Mouse (Mus musculus) hindlimb bud, embryonic 11.5 days (tissue): ENCODE results near the gene Tlnrd1.
"Not testable (repeated sequence)": the region's sequence is repeated elsewhere in the genome, so short reads cannot be mapped to it uniquely, and the experiment has no call there.

Experiments used
- DNase-seq: peaks from one replicate; pipeline ENCODE4 v3.0.0-alpha.2; 2012; ENCODE audit warnings: low read depth, low spot score; ENCODE audit errors: extremely low spot score

Gene Tlnrd1

DNA sequence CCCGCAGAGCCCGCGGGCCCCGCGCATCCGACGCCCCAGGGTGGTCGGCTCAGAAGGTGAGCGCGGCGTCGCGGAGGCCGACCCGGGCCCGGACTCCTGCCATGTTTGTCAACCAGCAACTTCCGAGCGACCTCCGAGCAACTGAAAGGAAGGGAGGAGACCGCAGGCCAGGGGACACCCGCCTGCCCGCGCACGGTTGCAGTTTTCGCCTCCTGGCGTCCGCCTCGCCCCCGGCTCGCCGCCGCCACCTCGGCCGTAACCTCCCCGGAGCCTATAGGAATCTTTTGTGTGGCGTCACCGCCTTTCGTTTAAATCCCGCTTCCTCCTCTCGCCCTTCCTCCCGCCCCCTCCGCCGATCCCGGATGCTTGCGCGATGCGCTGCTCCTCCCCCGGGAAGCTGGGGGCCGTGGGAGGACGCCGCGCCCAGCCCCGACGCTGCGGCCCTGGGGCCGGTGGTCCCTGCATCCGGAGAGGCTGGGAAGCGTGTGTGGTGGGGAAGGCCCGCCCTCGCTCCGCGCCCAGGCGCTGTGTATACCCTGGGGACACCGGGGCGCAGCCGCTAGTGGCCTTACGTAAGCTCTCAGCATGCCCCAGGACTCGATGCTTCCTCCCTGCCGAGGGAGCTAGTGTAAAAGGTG, at the start of gene Tlnrd1, which contains the start of gene Mesd:
Tlnrd1 (minus strand) TSS at position 285 of the 638 bp plus-strand sequence.
Mesd (plus strand) TSS at position 446 of the 638 bp plus-strand sequence.
- DNase-seq = peak; percentile 53

DNA sequence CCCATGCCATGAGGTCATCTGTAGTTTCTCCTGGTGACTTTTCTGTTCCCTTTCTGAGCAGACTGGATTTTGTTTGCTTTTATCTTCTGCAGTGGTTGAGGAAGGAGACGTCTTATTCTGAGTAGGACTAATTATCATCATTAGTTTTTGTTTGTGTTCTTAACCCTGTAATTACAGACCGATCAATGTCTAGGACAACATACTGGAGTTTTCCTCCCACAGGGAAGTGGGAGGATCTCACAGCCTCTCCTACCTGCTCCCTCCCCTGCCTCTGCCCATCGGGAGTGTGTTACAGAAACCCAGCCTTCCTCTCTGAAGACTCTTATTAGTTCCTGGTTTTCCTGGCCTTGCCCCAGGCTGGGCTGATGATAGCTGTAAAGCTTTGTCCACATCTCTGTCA, 37.5 kb upstream of the Tlnrd1 start:
- DNase-seq = no peak

DNA sequence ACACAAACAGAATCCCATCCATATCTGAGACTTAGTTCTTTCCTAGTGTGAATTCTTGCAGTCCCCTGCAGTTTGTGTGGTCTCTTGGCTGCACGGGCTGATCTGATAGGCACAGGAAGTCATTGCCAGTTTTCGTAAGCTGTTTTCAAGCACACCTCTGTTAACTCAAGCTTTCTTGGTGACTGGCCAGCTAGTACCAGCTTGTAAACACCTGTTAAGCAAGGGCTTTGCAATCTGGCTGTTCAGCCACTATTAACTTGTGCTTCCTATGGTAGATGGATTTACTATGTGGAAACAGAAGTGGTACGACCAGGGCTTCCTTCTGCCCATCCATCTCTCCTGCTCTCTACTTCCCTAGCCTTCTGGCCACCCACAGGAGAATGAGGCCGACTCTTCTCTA, 36.1 kb upstream of the Tlnrd1 start:
- DNase-seq = no peak

DNA sequence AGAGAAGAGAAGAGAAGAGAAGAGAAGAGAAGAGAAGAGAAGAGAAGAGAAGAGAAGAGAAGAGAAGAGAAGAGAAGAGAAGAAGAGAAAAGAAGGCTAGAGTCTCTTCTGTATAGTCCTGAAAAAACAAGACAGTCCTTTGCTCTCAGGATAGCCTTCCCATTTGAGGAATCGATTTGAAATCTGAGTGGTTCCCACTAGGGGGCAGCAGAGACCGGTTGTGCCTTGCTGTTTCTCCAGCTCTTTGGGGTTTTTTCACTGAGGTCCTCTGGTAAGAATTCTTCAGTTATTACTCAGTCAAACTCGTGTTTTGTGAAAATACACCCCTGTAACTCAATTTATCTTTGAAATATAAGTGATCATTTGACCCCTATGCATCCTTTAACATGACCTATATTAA, 30.5 kb upstream of the Tlnrd1 start:
- peak; percentile 71 for DNase-seq

DNA sequence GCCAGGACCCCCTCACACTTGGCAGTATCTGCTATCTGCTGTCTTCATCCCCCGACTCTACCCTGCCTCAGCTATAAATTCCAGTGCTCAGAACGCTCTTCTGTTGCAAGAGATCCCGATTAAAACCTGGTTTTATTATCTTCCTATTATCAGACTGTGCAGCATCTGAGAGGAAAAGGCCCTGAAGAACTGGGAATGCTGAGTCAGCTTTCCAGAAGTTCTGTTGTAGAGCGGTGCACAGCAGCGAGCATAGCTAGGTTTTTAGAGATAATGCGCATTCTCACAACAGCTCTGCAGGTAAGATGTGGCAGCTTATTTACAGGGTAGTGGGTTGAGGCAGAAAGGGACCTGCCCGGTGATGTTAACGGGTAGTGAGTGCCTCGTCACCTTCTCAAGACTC, 29.9 kb upstream of the Tlnrd1 start:
- DNase-seq = no peak

DNA sequence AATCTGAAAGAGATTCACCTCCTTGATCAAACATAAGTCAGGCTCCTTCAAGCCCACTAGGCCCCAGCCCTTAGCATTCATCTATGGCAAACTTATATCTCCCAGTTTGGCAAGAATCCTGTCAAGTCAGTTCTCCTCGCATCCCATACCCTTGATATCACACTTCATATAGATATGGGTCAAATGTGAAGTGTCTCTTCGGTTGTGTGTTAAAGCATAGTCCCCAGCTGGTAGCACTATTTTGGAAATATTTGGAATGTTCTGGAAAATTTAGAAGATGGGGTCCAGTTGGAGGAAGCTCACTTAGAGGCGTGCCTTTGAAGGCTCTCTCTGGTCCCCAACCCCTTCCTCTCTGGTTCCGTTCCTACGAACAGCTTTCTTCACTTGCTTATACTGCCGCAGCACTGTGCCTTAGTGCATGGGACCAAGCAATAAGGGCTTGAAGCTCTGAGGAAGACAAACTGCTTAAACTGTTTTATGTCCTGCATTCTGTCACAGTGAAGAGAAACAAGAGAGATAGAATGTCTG, 29.4 kb upstream of the Tlnrd1 start:
- no peak for DNase-seq

DNA sequence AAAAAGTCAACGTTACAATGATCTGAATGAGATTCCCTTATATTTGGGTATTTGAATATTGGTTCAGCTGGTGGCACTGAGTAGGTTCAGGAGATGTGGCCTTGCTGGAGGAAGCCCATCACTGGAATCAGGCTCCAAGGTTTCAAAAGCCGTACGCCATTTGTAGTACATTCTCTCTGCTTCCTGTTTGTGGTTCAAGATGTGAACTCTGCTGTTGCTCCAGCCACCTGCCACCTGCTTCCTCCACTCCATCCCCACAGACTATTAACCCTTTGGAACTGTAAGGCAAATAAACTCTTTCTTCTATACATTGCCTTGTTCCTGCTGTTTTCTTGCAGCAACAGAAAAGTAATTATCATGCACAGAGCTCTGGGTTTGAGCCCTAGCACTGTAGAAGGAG, 27.8 kb upstream of the Tlnrd1 start:
- no peak for DNase-seq

DNA sequence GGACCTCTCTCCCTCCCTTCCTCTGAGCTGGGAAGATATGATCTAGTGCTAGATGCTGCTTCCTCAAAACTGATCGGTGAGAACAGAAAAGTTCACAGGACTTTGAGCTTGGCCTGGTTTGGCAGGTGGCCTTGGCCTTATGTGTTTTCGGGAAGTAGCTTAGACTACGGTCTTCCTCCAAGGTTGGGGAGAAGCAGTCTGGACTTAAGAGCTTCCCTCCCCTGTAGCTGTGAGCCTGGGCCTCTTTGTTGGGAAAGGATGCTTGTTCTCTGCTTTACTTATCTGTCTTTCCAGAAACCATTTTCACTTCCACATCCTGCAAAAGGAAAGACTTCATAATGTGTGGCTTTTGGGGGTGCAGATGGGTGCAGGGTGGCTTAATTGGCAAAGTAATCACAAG, 20.7 kb upstream of the Tlnrd1 start:
- no peak for DNase-seq

DNA sequence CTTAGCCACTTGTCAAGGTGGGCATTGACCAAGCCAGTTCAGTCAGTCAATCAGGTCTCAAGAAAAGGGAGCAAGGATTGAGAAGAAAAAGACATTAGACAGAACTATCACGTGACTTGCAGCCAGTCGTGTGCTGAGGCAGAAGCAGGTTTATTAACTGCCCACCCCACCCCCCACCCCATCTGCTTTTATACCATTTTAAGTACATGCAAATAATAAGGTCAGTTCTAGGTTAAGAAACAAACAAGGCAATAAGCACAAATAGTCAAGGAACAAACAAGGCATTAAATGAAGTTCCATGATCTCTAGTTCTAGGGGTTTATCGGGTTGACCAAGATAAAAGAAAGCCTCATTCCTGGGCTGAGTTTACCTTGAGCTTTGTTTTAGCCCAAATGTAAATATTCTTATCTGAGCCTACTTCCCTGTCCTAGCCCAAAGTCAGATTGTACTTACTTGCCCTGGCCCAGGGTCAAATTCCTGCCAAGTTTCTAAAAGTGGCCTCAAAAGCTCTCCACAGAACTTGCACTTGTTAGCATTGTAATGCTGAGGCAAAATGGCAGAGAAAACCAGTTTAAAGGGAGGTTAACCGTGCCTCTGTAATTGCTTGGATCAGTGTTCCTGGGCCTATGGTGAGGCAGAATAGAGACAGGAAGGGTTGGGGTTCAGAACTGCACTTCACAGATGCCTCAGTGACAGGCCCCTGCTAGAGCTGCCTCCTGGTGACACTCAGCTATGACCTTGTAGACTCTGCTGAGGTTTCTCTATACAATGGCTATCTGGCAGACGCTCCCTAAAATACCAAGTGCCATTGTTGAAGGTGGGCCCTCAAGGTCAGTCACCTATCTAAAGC, 18.4 kb upstream of the Tlnrd1 start:
- DNase-seq = no peak

DNA sequence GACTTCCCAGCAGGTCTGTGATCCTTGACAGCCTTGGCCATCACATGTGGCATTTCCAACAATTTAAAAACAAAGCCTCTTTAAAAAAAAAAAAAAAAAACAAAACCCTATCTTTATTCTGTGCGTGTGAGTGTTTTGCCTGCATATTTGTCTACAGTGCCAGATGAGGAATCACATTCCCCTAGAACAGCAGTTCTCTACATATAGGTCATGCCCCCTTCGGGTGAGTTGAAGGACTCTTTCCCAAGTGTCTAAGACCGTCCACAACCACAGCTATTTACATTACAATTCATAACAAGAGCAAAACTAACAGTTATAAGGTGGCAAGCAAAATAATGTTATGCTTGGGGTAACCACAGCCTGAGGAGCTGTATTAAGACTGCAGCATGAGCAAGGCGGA, 17.3 kb upstream of the Tlnrd1 start:
- DNase-seq = no peak

DNA sequence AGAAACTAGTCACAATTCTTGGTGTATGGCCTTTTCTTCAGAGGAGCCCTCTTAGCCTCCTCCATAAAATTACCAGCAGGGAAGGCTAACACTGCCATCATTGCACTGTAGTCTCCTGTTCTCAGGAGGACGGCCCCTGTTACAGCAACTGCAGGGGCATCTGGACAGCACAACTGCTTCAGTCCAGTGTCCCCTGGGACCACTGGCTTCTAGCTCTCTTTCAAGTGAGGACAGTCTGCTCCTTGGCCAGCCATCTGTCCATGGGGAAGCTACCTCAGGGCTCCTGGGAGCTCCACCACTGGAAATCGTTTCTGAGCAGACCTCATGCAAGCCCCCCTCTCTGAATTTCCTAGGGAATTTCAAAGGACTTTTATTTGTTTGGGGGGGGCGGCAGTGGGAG, 16.4 kb upstream of the Tlnrd1 start:
- no peak for DNase-seq

DNA sequence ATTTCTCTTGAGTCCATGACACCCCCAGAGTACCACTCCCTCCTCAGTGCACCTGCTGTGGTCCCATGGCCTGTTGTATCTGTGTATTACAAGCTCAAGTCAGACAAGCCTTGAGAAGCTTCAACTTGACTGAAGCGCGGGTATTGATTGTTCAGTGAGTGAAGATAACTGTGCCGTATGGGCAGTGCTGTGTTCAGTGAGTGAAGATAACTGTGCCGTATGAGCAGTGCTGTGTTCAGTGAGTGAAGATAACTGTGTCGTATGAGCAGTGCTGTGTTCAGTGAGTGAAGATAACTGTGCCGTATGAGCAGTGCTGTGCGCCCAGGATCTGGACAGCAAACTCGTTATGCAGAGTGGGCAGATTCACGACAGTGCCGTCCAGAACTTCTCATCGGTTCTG, 14.2 kb upstream of the Tlnrd1 start:
- DNase-seq = no peak

DNA sequence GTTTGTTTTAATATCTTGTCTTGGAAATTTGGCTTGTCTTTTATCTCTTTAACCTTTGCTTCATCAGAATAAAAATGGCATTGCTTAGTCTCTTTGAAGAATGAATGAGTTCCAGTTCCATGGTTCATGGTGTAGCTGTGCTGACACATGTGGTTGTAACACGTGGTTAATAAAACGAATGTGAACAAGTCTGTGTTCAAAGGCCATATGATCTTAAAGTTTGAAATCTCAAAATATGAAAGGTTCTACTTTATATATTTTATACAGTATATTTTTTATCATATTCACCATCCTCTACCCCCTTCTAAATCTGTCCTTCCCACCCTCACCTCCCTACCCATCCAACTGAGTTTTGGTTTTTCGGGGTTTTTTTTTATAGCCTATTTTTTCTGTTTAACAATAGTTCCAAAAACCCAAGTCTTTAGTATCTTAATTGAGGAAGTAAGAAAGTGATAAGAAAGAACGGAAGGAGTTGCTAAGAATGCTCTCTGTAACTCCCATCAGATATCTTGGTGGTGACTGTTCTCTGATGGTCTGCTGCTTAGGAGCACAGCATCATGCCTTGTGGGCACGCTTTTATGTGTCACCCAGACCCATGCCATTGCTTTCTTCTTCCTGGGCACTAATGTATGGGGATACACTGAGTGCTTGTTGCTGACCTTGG, 12.1 kb upstream of the Tlnrd1 start:
- no peak for DNase-seq

DNA sequence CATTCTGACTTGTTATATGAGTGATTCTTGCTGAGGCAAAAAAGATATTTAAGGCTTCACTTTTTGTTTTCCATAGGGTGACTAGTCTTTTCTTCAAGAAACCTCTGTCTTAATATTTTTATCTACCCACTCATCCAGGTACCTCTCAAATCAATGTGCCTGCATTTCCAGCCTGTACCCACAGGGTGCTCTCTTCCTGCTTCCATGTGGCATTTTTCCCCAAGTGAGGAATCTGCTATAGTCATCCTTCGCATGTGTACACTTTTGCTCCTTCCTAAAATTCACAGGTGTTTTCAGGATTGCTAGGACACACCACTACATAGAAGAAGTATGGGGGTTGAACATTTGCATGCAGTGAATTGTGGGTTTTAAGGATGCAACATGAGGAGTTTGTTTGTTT, 10.2 kb upstream of the Tlnrd1 start:
- DNase-seq = no peak

DNA sequence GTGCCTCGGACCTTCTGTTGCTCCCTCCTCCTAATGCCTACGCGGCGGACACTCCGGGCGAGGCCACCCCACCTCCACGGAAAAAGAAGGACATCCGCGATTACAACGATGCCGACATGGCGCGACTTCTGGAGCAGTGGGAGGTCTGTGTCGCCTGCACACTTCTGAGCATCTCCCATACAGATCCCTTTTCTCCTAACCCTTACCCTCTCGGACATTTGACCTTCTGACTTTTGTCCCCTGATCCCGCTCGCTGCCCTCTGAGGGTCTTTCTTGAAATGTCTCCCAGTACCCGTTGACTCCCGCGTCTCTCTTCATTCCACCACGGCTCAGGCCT, 8.2 kb upstream of the Tlnrd1 start:
- no peak for DNase-seq

DNA sequence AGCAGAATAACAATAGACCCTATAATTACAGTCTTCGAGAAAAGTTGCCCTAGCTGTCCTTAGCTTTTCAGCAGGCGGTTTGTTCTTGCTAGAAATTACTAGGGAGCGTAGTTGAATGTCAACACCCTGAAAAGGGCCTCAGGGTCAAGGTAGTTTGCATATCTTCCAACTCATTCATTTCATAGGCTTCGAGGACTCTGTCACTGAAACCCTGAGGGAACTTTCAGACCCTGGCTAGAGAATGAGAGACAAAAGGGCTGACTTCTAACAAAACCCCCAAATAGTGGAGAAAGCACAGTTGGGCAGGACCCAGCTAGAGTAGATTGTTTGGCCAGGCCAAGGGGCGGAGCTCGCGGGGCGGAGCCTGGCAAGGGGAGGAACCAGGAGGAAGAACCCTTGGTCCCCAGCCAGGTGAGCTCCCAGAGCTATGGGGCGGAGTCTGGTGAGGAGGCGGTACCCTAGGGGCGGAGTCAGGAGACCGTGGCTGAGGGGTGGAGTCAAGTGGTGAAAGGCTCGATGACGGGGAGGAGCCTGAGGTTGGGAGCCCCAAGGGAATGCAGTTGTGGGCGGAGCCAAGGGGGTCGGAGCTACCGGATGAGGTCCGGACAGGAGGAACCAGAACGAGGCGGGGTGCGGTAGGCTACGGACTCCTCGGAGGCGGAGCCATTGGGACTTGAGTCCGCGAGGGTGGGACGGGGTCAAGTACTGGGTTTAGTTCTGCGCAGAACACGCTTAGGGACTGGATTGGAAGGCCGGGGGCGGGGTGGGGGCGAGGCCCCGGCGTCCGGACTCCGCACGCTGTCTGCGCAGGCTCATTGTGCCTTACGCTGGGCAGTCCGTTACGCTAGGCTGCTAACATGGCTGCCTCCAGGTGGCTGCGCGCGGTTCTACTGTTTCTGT, 7.6 kb upstream of the Tlnrd1 start:
- DNase-seq = peak; percentile 98

DNA sequence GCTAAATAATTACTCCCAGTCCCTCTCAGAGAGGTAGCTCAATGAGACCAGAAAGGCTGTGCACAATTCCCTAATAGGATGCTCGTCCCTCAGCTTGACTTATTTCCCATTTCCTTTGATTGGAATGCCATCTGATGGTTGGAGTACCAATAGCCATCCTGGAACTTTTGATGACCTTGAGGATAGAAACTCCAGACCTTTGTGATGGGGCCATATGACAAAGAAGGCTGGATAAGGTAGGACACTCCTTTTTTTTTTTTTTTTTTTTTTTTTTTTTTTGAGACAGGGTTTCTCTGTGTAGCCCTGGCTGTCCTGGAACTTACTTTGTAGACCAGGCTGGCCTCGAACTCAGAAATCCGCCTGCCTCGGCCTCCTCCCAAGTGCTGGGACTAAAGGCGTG, 5.8 kb upstream of the Tlnrd1 start:
- not testable (repeated sequence) for DNase-seq

DNA sequence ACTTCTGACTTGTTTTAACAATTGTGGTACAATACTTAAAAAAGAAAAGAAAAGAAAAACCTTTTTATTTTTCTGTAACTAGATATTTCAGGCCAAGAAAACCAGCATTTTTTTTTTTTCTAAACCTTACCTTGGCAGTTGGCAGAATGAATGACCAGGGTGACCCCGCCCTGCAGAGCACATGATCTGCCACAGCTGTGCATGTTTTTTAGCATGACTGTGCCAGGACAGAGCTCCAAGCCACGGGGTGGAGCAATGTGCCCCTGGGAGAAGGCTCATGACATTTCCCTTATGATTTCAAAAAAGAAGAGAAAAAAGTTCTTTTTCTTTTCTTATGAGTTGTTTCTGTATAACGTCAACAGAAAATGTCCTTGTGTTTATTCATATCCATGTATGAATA, 5.3 kb upstream of the Tlnrd1 start:
- DNase-seq = no peak

DNA sequence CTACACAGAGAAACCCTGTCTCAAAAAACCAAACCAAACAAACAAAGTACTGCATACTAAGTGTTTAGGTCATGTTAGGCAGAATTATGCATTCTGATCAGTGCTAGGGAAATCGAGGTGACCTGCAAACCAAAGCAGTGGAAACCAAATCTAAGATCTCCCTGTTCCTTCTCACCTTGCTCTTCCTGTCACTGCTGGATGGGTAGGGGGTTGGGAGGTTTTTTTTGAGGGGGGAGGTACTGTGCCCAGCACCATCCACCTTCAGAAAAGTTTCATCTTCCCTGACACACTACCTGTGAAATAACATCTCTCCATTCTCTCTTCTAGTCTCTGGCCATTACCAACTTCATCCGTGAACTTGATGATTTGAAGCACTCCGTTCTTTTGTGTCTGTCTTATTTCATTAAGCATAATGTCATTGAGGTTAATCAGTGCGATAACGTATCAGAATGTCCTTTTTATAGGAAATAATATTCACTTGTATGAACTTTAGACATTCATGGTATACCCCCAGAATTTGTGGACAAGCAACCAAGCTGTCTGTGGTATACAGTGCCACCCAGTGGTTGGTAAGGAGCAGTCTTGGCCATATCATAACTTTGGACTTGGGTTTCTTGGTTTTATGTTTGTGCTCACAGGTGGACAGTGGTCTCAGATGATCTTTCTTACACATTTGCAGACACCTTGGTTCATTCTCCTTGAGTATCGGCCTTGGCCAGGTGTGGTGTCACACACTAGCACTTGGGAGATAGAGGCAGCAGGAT, 2.4 kb upstream of the Tlnrd1 start:
- DNase-seq = no peak

DNA sequence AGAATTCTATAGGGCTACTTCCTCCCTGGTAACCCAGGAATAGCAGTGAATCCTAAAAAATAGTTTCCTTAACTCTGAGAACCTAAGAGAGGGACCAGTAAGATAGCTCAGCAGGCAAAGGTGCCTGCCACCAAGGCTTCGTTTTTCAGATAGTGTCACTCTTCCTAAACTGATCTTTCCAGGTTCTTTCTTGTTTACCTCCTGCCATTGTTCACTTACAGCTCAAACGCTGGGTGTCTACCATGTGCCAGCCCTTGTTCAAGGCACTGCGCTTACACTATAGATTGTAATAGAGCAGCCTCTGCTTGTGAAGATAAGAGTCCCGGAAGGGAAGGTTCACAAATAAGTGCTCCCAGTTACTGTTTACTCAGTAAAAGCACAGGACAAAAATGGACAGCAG, 1.7 kb upstream of the Tlnrd1 start:
- DNase-seq = no peak
